Mouse (Mus musculus): ENCODE data around the gene Pcbp3. TPM values are rescaled to one million over a fixed set of nuclear protein-coding genes. Genes with fewer than 3 reads are reported as not detected.

Pcbp3 gene
- 18.9 and 20.9 TPM in 2 replicates for polyA plus RNA-seq (2014; fragmentation: Nextera tagmentation; extraction: Ambion mirVana)

- Histone ChIP-seq H3K4me3 (ENCODE audit: low read depth, low read length) (peak within 1 kb of the TSS; percentile 64), H3K9me3 (ENCODE audit: control insufficient read depth, low read length) (no peaks in the 10 kb centered on the region), H3K4me1 (ENCODE audit: control insufficient read depth, insufficient read depth, low read length) (peaks cover 28% of the 10 kb centered on the region), H3K9ac (ENCODE audit: low read depth, low read length) (peak within 1 kb of the TSS; percentile 78), H3K4me2 (ENCODE audit: low read depth, low read length) (peak within 1 kb of the TSS; percentile 97), H3K36me3 (ENCODE audit: control insufficient read depth, insufficient read depth, low read length) (no peaks in the 10 kb centered on the region), H3K27ac (replicated peaks; ENCODE audit: low read depth, low read length) (no peak within 1 kb of the TSS), H3K27me3 (replicated peaks; ENCODE audit: control insufficient read depth, insufficient read depth, low read length) (no peaks in the 10 kb centered on the region)
- ATAC-seq (ENCODE audit: low read depth) (peak; percentile 98), DNase-seq (ENCODE audit: low spot score) (peak; percentile 99)
- WGBS, result 5% methylated on average over 19 of the region's 62 CpGs
These were observed at the start of gene Pcbp3 for GRCm38 (mm10) chr10:76961790-76962489. TSS of gene Pcbp3 (minus strand) at chr10:76961887.

GRCm38 (mm10) chr10:77008698-77009097 is 47.0 kb upstream of the Pcbp3 start:
- 77% methylated on average over 3 of the region's 3 CpGs for WGBS
- no peak overlapping the region for H3K27ac ChIP-seq (replicated peaks; ENCODE audit: low read depth, low read length)

GRCm38 (mm10) chr10:77008109-77008561 is 46.4 kb upstream of the Pcbp3 start:
- Histone ChIP-seq H3K27ac (replicated peaks; ENCODE audit: low read depth, low read length) (no peak overlapping the region), H3K4me3 (ENCODE audit: low read depth, low read length) (no peak overlapping the region), H3K4me1 (ENCODE audit: control insufficient read depth, insufficient read depth, low read length) (no peaks in the 10 kb centered on the region), H3K9ac (ENCODE audit: low read depth, low read length) (no peak overlapping the region), H3K9me3 (ENCODE audit: control insufficient read depth, low read length) (no peaks in the 10 kb centered on the region), H3K27me3 (replicated peaks; ENCODE audit: control insufficient read depth, insufficient read depth, low read length) (no peaks in the 10 kb centered on the region), H3K4me2 (ENCODE audit: low read depth, low read length) (no peak overlapping the region), H3K36me3 (ENCODE audit: control insufficient read depth, insufficient read depth, low read length) (no peaks in the 10 kb centered on the region)
- DNase-seq (ENCODE audit: low spot score) (peak; percentile 27), ATAC-seq (ENCODE audit: low read depth) (peak; percentile 60; the same call in 1 of the 2 replicates)
- 12% methylated on average over 9 of the region's 9 CpGs for WGBS

More at GRCm38 (mm10) chr10:77008698-77009097, 47.0 kb upstream of the Pcbp3 start:
- Histone ChIP-seq H3K4me3 (ENCODE audit: low read depth, low read length) (no peak overlapping the region), H3K4me2 (ENCODE audit: low read depth, low read length) (no peak overlapping the region), H3K9me3 (ENCODE audit: control insufficient read depth, low read length) (no peaks in the 10 kb centered on the region), H3K4me1 (ENCODE audit: control insufficient read depth, insufficient read depth, low read length) (no peaks in the 10 kb centered on the region), H3K36me3 (ENCODE audit: control insufficient read depth, insufficient read depth, low read length) (no peaks in the 10 kb centered on the region), H3K9ac (ENCODE audit: low read depth, low read length) (no peak overlapping the region), H3K27me3 (replicated peaks; ENCODE audit: control insufficient read depth, insufficient read depth, low read length) (no peaks in the 10 kb centered on the region)
- DNase-seq (ENCODE audit: low spot score) (no peak), ATAC-seq (ENCODE audit: low read depth) (no peak)

- H3K27ac ChIP-seq (replicated peaks; ENCODE audit: low read depth, low read length), result no peak overlapping the region
These were observed 45.9 kb upstream of the Pcbp3 start for GRCm38 (mm10) chr10:77007433-77008108.

GRCm38 (mm10) chr10:77004936-77005335 is 43.2 kb upstream of the Pcbp3 start:
- Histone ChIP-seq H3K4me3 (ENCODE audit: low read depth, low read length) (no peak overlapping the region), H3K27me3 (replicated peaks; ENCODE audit: control insufficient read depth, insufficient read depth, low read length) (no peaks in the 10 kb centered on the region), H3K4me2 (ENCODE audit: low read depth, low read length) (no peak overlapping the region), H3K9ac (ENCODE audit: low read depth, low read length) (no peak overlapping the region), H3K9me3 (ENCODE audit: control insufficient read depth, low read length) (0 out of 2 replicates have a peak, but pooled peaks cover 3% of the 10 kb centered on the region), H3K36me3 (ENCODE audit: control insufficient read depth, insufficient read depth, low read length) (no peaks in the 10 kb centered on the region), H3K4me1 (ENCODE audit: control insufficient read depth, insufficient read depth, low read length) (no peaks in the 10 kb centered on the region), H3K27ac (replicated peaks; ENCODE audit: low read depth, low read length) (no peak overlapping the region)
- ATAC-seq (ENCODE audit: low read depth) (no peak), DNase-seq (ENCODE audit: low spot score) (no peak)
- 18% methylated on average over 7 of the region's 7 CpGs for WGBS

More at GRCm38 (mm10) chr10:77007433-77008108, 45.9 kb upstream of the Pcbp3 start:
- no peak overlapping the region for H3K4me3 ChIP-seq (ENCODE audit: low read depth, low read length)
- no peak for DNase-seq (ENCODE audit: low spot score)
- no peak for ATAC-seq (ENCODE audit: low read depth)
- no peaks in the 10 kb centered on the region for H3K36me3 ChIP-seq (ENCODE audit: control insufficient read depth, insufficient read depth, low read length)
- H3K9ac ChIP-seq (ENCODE audit: low read depth, low read length), result no peak overlapping the region
- H3K4me2 ChIP-seq (ENCODE audit: low read depth, low read length), result no peak overlapping the region
- H3K9me3 ChIP-seq (ENCODE audit: control insufficient read depth, low read length), result no peaks in the 10 kb centered on the region
- 30% methylated on average over 8 of the region's 8 CpGs for whole genome bisulfite sequencing
- no peaks in the 10 kb centered on the region for H3K4me1 ChIP-seq (ENCODE audit: control insufficient read depth, insufficient read depth, low read length)
- H3K27me3 ChIP-seq (replicated peaks; ENCODE audit: control insufficient read depth, insufficient read depth, low read length), result no peaks in the 10 kb centered on the region

- no peaks in the 10 kb centered on the region for H3K4me1 ChIP-seq (ENCODE audit: control insufficient read depth, insufficient read depth, low read length)
These were observed 36.2 kb upstream of the Pcbp3 start for GRCm38 (mm10) chr10:76997759-76998513.

GRCm38 (mm10) chr10:76992456-76992855 is 30.8 kb upstream of the Pcbp3 start:
- Histone ChIP-seq H3K4me1 (ENCODE audit: control insufficient read depth, insufficient read depth, low read length) (no peaks in the 10 kb centered on the region), H3K4me3 (ENCODE audit: low read depth, low read length) (no peak overlapping the region), H3K27me3 (replicated peaks; ENCODE audit: control insufficient read depth, insufficient read depth, low read length) (no peaks in the 10 kb centered on the region), H3K9me3 (ENCODE audit: control insufficient read depth, low read length) (no peaks in the 10 kb centered on the region), H3K36me3 (ENCODE audit: control insufficient read depth, insufficient read depth, low read length) (no peaks in the 10 kb centered on the region), H3K27ac (replicated peaks; ENCODE audit: low read depth, low read length) (no peak overlapping the region), H3K4me2 (ENCODE audit: low read depth, low read length) (no peak overlapping the region), H3K9ac (ENCODE audit: low read depth, low read length) (no peak overlapping the region)
- no peak for ATAC-seq (ENCODE audit: low read depth)
- DNase-seq (ENCODE audit: low spot score), result no peak
- WGBS, result 52% methylated on average over 3 of the region's 3 CpGs

More at GRCm38 (mm10) chr10:76997759-76998513, 36.2 kb upstream of the Pcbp3 start:
- Histone ChIP-seq H3K9ac (ENCODE audit: low read depth, low read length) (no peak overlapping the region), H3K27ac (replicated peaks; ENCODE audit: low read depth, low read length) (no peak overlapping the region), H3K36me3 (ENCODE audit: control insufficient read depth, insufficient read depth, low read length) (no peaks in the 10 kb centered on the region), H3K4me3 (ENCODE audit: low read depth, low read length) (no peak overlapping the region), H3K9me3 (ENCODE audit: control insufficient read depth, low read length) (0 out of 2 replicates have a peak, but pooled peaks cover 3% of the 10 kb centered on the region), H3K4me2 (ENCODE audit: low read depth, low read length) (no peak overlapping the region), H3K27me3 (replicated peaks; ENCODE audit: control insufficient read depth, insufficient read depth, low read length) (no peaks in the 10 kb centered on the region)
- ATAC-seq (ENCODE audit: low read depth), result peak; percentile 60; the same call in 1 of the 2 replicates
- DNase-seq (ENCODE audit: low spot score), result peak; percentile 22
- 67% methylated on average over 17 of the region's 17 CpGs for WGBS

GRCm38 (mm10) chr10:76988586-76988985 is 26.9 kb upstream of the Pcbp3 start:
- ATAC-seq (ENCODE audit: low read depth), result no peak
- 86% methylated on average over 5 of the region's 5 CpGs for WGBS
- no peaks in the 10 kb centered on the region for H3K36me3 ChIP-seq (ENCODE audit: control insufficient read depth, insufficient read depth, low read length)

More at GRCm38 (mm10) chr10:76988586-76988985, 26.9 kb upstream of the Pcbp3 start:
- Histone ChIP-seq H3K9me3 (ENCODE audit: control insufficient read depth, low read length) (no peaks in the 10 kb centered on the region), H3K9ac (ENCODE audit: low read depth, low read length) (no peak overlapping the region), H3K4me1 (ENCODE audit: control insufficient read depth, insufficient read depth, low read length) (no peaks in the 10 kb centered on the region), H3K27me3 (replicated peaks; ENCODE audit: control insufficient read depth, insufficient read depth, low read length) (no peaks in the 10 kb centered on the region), H3K4me3 (ENCODE audit: low read depth, low read length) (no peak overlapping the region), H3K4me2 (ENCODE audit: low read depth, low read length) (no peak overlapping the region), H3K27ac (replicated peaks; ENCODE audit: low read depth, low read length) (no peak overlapping the region)
- no peak for DNase-seq (ENCODE audit: low spot score)
